Mouse (Mus musculus) liver, postnatal 0 days (tissue): ENCODE measurements around the gene Ptprr.

Experiments
- CTCF ChIP-seq: sonication (generic); IDR thresholded peaks from 2 replicates; pipeline ENCODE4 v1.5.1; 2016; ENCODE audit warnings: antibody characterized with exemption, low read depth
- EP300 ChIP-seq: IDR thresholded peaks from 2 replicates; pipeline ENCODE4 v1.6.1; 2016; ENCODE audit warnings: antibody characterized with exemption, low read depth, mild to moderate bottlenecking

GRCm38 (mm10) chr10:116079396-116079795, 61.4 kb downstream of the Ptprr start:
- TF ChIP-seq EP300 (no peak), CTCF (no peak)
